In the genomic region with DNA sequence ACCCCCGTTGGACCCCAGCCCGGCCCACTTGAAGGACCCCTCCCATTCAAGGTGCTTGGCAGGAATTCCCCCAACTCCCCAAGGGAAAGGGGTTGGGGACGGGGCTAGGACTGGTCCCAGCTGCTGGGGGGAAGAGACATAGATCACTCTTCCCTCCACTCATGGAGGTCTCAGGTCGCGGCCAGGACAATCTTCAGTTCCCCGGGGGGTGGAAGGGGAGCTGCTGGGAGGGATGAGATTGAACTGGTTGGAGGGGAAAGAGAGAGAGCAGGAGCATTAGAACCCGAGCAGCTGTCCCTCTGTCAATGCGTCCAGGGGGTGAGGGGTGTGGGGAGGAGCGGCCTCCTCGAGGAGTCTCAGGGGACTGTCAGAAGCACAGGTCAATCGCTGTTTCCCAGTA, we compare ENCODE assay signal across 20 mouse cellular contexts. TPM values are rescaled to one million over a fixed set of nuclear protein-coding genes. Genes with fewer than 3 reads are reported as not detected.
DNase-seq lines count a peak whose midpoint lies in the region; ATAC-seq and TF ChIP-seq lines count a peak whose summit lies in the region.
"Had no signal": no experiment of that assay in that cellular context is flagged by ENCODE, and none has a peak within 500 bp of the region (broad histone marks: within the 10 kb centered on the region; RNA-seq: fewer than 3 reads in every experiment).

No protein-coding gene starts in this region.

- peak overlapping the region; percentile 52; the same call in 1 of the 2 replicates for H3K4me3 ChIP-seq in G1E (ENCODE audit: low read depth, low read length)
- no peak overlapping the region for H3K4me3 ChIP-seq in neural tube, embryonic 11.5 days (ENCODE audit: low read depth, low read length)
- H3K4me3 ChIP-seq: forebrain, embryonic 12.5 days; heart, adult 2 months; megakaryocyte, embryonic 14.5 days had no signal

- H3K4me2 ChIP-seq in neural tube, embryonic 11.5 days (ENCODE audit: low read depth): no peak overlapping the region
- H3K4me2 ChIP-seq: forebrain, embryonic 12.5 days had no signal

- peaks cover 78% of the 10 kb centered on the region for H3K4me1 ChIP-seq in G1E (ENCODE audit: insufficient read depth, low read depth, low read length)
- H3K4me1 ChIP-seq in neural tube, embryonic 11.5 days (ENCODE audit: control insufficient read depth, insufficient read depth, low read length): peaks cover 6% of the 10 kb centered on the region; the same call in 1 of the 2 replicates

- intact Hi-C loops in left cerebral cortex, postnatal 4 days (cut with DNase I): no loop called here
- intact Hi-C loops in heart, postnatal 25 days (cut with DNase I): no loop called here

- H3K36me3 ChIP-seq in G1E (replicated peaks): peaks cover 87% of the 10 kb centered on the region
- H3K36me3 ChIP-seq in neural tube, embryonic 11.5 days (ENCODE audit: control insufficient read depth, insufficient read depth, low read length): peaks cover 41% of the 10 kb centered on the region

- peak; percentile 23 for DNase-seq in cerebellum, adult 9-10 months
- no peak for DNase-seq in cerebellum, adult 11 months
- DNase-seq in left cerebral cortex, postnatal 4 days: peak; percentile 45
- DNase-seq in left cerebral cortex, adult 11 months (ENCODE audit: low spot score): no peak
- no peak for DNase-seq in G1E (ENCODE audit: low spot score)
- no peak for DNase-seq in neural tube, embryonic 11.5 days (ENCODE audit: low spot score)
- DNase-seq in heart, postnatal 25 days (ENCODE audit: low spot score): no peak
- DNase-seq in frontal cortex, postnatal 14 days (ENCODE audit: low spot score in 2 of 2): no peak
- DNase-seq: adrenal gland, postnatal 14 days; cerebellum, postnatal 36 days; gastrocnemius, postnatal 25 days; heart, adult 2 months; heart, postnatal 4 days; kidney, adult 2 months; lung, adult 18-20 months; retina, postnatal 1 day; thymus, adult 2 months had no signal

- H3K27me3 ChIP-seq in G1E (ENCODE audit: insufficient read depth, low read length): no peaks in the 10 kb centered on the region
- H3K27me3 ChIP-seq in neural tube, embryonic 11.5 days (ENCODE audit: control insufficient read depth, insufficient read depth, low read length): no peaks in the 10 kb centered on the region
- H3K27me3 ChIP-seq: forebrain, embryonic 12.5 days; megakaryocyte, embryonic 14.5 days had no signal

- ATAC-seq in G1E (ENCODE audit: extremely low read depth, insufficient number of reproducible peaks, low FRiP score, poor library complexity, severe bottlenecking): no peak
- no peak for ATAC-seq in neural tube, embryonic 11.5 days (ENCODE audit: insufficient read depth, low FRiP score, low TSS enrichment)

- no peak for TF ChIP-seq CTCF in G1E (IDR thresholded peaks at IDR 0.05; ENCODE audit: low read depth, low read length)

- H3K9me3 ChIP-seq in G1E (replicated peaks): no peaks in the 10 kb centered on the region
- H3K9me3 ChIP-seq in neural tube, embryonic 11.5 days (ENCODE audit: control insufficient read depth, low read length): no peaks in the 10 kb centered on the region
- H3K9me3 ChIP-seq: forebrain, embryonic 12.5 days; megakaryocyte, embryonic 14.5 days had no signal

- 44% methylated on average over 11 of the region's 11 CpGs for WGBS in neural tube, embryonic 11.5 days

- no peak overlapping the region for H3K9ac ChIP-seq in neural tube, embryonic 11.5 days (ENCODE audit: low read length)
- H3K9ac ChIP-seq: forebrain, embryonic 12.5 days had no signal

- H3K27ac ChIP-seq in neural tube, embryonic 11.5 days (ENCODE audit: low read depth, low read length): peak overlapping the region; percentile 27; the same call in 1 of the 2 replicates
- H3K27ac ChIP-seq: forebrain, embryonic 12.5 days; heart, adult 2 months; hindbrain, postnatal 0 days had no signal

RNA-seq across cellular contexts. Expression of gene Tufm, which starts 4.8 kb away (rescaled TPM):
- total RNA-seq in left cerebral cortex, postnatal 4 days (2021): 10 to 100 TPM; 80.9 to 96.5 TPM
- 89.3 and 123 TPM in 2 replicates for total RNA-seq in G1E (2014; fragmentation: Nextera tagmentation)
- total RNA-seq in G1E (2017): 80.3 and 81.9 TPM in 2 replicates
- 59.4 and 126 TPM in 2 replicates for polyA plus RNA-seq in G1E (2012)
- polyA plus RNA-seq in neural tube, embryonic 11.5 days (2014; fragmentation: Nextera tagmentation; extraction: Ambion mirVana): 160 and 167 TPM in 2 replicates
- total RNA-seq in heart, postnatal 25 days (2021): 100 to 1,000 TPM; 326 to 329 TPM

RNA-seq across cellular contexts. Expression of gene Atxn2l, which starts 11.3 kb away (rescaled TPM):
- total RNA-seq in left cerebral cortex, postnatal 4 days (2021): 100 to 1,000 TPM; 164 to 165 TPM
- total RNA-seq in G1E (2014; fragmentation: Nextera tagmentation) (301 and 400 TPM in 2 replicates), G1E (2017) (27.8 and 32.0 TPM in 2 replicates)
- polyA plus RNA-seq in G1E (2012): 843 and 964 TPM in 2 replicates
- 62.2 and 64.2 TPM in 2 replicates for polyA plus RNA-seq in neural tube, embryonic 11.5 days (2014; fragmentation: Nextera tagmentation; extraction: Ambion mirVana)
- total RNA-seq in heart, postnatal 25 days (2021): 10 to 100 TPM; 37.0 to 41.7 TPM

RNA-seq across cellular contexts. Expression of gene Sh2b1, which starts 16.7 kb away (rescaled TPM):
- total RNA-seq in left cerebral cortex, postnatal 4 days (2021): 10 to 100 TPM; 72.5 to 77.7 TPM
- total RNA-seq in G1E (2014; fragmentation: Nextera tagmentation) (24.0 and 24.6 TPM in 2 replicates), G1E (2017) (8.3 and 8.9 TPM in 2 replicates)
- polyA plus RNA-seq in G1E (2012): 55.6 and 61.5 TPM in 2 replicates
- polyA plus RNA-seq in neural tube, embryonic 11.5 days (2014; fragmentation: Nextera tagmentation; extraction: Ambion mirVana): 51.5 and 55.5 TPM in 2 replicates
- total RNA-seq in heart, postnatal 25 days (2021): 10 to 100 TPM; 40.2 to 43.2 TPM

RNA-seq across cellular contexts. Expression of gene Atp2a1, which starts 29.1 kb away (rescaled TPM):
- total RNA-seq in left cerebral cortex, postnatal 4 days (2021): under 1 TPM in 1 of 2 experiments, not detected in 1; 0.12 TPM
- total RNA-seq in G1E (2014; fragmentation: Nextera tagmentation) (0.29 TPM in 1 of 2 replicates, not detected in the other), G1E (2017) (not detected in 2 replicates)
- polyA plus RNA-seq in G1E (2012): 0.02 TPM in 1 of 2 replicates, not detected in the other
- polyA plus RNA-seq in neural tube, embryonic 11.5 days (2014; fragmentation: Nextera tagmentation; extraction: Ambion mirVana): 19.0 and 20.1 TPM in 2 replicates
- total RNA-seq in heart, postnatal 25 days (2021): 1 to 10 TPM in 1 of 2 experiments, under 1 TPM in 1; 0.88 to 1.2 TPM

Comparison
In these comparisons a context has a peak if more than half of its experiments do, and no peak if none do; other contexts are left out.
1. DNase-seq: peak in cerebellum, adult 9-10 months (single experiment) and left cerebral cortex, postnatal 4 days (single experiment); none in cerebellum, adult 11 months (single experiment), left cerebral cortex, adult 11 months (single experiment), G1E (single experiment), neural tube, embryonic 11.5 days (single experiment), heart, postnatal 25 days (single experiment) and frontal cortex, postnatal 14 days (0 of 2).